Mouse (Mus musculus) MN1 (cell line): ENCODE measurements around the gene Bnip2.

Experiments used
- DNase-seq: peaks from one replicate; pipeline ENCODE4 v3.0.0-alpha.2; 2016; ENCODE audit warnings: low spot score

Gene Bnip2

DNA sequence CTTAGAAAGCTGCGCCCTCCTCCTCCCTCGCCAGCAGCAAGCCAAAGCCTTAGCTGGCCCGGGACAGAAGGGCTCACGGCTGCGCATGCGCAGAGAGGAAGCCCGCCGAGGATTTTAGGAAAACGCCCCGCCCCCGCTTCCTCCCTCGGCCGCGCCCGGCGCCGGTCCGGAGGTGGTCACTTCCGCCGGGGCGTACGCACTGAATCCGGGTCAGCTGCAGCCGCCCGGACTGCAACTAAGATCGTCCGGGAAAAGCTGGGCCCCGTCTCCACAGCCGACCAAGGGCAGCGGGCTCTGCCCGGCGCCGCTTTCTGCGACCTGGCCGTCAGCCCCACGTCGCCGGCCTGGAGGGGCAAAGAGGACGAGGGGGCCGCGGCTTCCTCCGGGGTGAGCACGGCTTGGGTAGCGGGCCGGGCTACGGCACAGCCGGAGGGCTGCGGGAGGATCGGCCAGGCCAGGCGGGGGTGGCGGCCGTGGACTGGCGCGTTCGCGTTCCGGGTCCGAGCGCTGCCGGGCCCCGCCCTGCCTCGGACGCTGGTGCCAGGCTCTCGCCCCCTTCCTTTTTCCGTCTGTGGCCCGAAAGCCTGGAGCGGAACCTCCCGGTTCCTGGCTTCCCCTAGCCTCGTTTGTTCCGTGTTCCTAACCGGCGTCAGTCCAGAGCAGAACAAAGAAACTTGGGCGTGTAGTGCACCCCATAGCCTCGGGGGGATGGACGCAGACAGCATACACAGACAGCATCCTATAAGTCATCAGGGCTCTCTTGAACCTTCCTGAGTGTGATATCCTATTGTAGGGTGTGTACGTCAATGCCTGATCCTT, at the start of gene Bnip2:
TSS of gene Bnip2 (plus strand) at position 164 of the 819 bp plus-strand sequence.
- peak; percentile 96 for DNase-seq

GRCm38 (mm10) chr9:69940839-69941490, 48.3 kb upstream of the Bnip2 start:
- no peak for DNase-seq

- no peak for DNase-seq
Observed at GRCm38 (mm10) chr9:69941556-69941955, 47.7 kb upstream of the Bnip2 start.

DNA sequence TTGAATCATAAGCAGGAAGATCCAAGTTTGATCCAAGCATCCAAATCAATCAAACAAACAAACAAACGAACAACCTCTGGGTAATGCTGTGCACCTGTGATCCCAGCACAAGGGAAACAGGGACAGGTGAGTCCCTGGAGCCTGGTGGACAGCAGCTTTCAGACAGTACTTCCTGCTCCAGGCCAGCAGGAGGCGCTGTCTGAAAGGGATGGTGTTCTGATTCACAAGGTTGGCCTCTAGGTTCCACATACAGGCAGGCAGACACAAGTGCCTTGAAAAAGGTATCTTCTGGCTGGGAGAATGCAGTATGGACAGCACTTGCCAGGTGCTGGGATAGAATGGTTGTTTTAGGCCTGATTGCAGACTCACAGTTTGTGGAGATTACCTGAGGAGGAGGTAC, 40.3 kb upstream of the Bnip2 start:
- no peak for DNase-seq

DNA sequence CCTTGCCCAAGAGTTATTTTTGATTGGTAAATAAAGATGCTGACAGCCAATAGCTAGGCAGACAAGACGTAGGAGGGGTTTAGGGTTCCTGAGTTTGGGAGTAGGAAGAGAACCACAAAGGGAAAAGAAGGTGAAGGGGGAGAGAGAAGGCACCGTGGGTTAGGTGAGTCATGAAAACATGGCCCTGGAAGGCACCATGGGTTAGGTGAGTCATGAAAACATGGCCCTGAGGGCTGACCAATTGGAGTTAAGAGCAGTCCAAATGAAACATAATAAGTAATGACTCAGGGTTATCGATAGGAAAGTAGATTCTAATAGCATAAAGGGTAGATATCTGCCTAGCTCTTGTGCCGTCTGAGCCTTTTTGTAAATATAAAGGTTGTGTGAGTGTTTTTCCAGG, 39.6 kb upstream of the Bnip2 start:
- DNase-seq, result no peak

DNA sequence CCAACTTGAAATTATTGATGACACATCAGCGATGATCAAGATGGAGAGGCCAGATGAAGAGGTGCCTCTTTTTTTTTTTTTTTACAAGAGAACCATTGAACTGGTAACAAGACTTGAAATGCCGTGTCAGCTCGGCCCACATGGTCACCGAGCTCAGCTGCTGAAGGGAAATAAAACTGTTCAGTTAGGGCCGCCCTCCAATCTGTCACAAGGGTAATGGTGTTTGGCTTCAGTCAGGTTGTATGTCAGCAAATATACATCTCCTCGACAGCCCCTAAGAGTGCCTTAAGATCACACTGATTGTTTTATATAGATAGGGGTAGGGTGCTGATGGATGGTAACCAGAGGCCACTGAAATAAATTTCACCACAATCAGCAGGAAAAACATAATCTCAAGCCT, 28.3 kb upstream of the Bnip2 start:
- no peak for DNase-seq

- DNase-seq, result no peak
Observed at GRCm38 (mm10) chr9:69964370-69964769, 24.9 kb upstream of the Bnip2 start.

DNA sequence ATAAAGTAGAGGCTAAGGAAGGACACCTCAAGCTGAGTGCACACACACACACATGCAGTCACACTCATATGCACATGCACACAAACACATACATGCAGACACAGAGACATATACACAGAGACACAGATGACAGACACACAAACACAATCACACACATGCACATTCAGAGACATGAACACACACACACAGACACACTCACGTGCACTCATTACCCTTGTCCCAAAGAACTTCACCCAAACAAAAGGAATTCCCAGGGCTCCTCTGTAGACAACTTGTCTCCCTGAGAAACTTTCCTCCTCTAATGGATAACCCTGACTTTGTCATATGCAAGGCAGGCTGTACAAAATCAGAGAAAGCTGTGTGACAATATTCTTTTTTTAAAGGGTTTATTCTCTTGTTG, 3.7 kb upstream of the Bnip2 start:
- DNase-seq, result no peak

GRCm38 (mm10) chr9:69986063-69986462, 3.2 kb upstream of the Bnip2 start:
- no peak for DNase-seq

GRCm38 (mm10) chr9:69986571-69986970, 2.7 kb upstream of the Bnip2 start:
- no peak for DNase-seq

DNA sequence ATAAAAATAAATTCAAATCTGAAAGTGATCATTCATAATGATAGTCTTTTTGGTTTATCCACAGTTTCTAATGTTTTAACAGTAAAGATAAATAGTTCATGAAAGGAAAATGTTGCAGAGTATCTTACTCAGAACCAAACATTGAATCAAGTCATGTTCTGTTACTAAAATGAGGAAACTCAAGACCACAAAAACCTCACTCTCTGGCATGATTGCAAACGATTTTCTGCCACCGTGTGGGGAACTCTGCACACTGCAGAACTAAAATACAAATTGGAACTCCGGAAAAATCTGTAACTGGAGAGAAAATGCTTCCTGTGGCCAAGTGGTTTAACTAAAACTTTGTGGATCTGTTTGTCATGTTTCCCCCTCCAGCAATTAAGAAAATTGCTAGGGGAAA, 1.7 kb upstream of the Bnip2 start:
- peak; percentile 60 for DNase-seq

GRCm38 (mm10) chr9:69988706-69989302, 462 bp upstream of the Bnip2 start:
- DNase-seq, result no peak

GRCm38 (mm10) chr9:69990346-69990745, 1.1 kb downstream of the Bnip2 start:
- peak; percentile 46 for DNase-seq

- DNase-seq, result no peak
Observed at GRCm38 (mm10) chr9:69992841-69993277, 3.6 kb downstream of the Bnip2 start.

GRCm38 (mm10) chr9:69993479-69993878, 4.2 kb downstream of the Bnip2 start:
- DNase-seq, result no peak

DNA sequence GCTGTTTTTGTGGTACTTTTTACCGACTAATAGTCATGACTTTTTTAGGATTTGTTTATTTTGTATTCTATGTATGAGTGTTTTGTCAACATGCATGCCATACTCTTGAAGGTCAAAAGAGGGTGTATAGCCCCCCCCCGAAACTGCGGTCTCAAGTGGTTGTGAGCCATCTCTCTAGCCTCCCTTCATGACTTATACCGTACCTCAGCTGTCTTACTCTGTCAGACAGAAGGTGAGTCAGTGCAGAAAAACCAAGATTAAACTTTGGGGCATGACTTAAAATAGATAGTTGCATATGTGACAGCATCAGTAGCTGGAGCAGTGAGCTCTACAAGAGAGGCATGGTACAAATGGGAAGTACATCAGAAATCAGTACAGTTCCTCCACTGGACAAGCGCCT, 5.3 kb downstream of the Bnip2 start:
- no peak for DNase-seq

GRCm38 (mm10) chr9:69999318-69999717, 10.1 kb downstream of the Bnip2 start:
- DNase-seq, result no peak

GRCm38 (mm10) chr9:70003516-70003915, 14.2 kb downstream of the Bnip2 start:
- DNase-seq, result no peak

DNA sequence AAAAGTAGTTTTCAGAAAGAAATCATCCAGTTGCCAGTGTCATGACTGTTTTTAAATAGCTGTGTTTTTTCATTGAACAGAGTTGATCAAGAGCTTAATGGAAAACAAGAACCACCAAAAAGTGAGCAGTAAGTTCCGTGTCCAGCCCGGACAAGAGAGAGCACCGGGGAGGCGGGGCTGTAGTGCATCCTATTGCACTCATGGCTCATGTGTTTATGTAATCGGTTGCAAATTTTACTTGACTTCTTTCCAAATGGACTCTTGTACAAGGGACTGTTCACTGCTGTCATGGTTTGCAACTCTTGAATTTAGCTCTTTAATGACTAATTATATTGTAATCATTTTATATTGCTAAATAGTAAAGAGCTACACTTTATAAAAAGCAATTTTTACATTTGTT, 17.7 kb downstream of the Bnip2 start:
- DNase-seq, result no peak

DNA sequence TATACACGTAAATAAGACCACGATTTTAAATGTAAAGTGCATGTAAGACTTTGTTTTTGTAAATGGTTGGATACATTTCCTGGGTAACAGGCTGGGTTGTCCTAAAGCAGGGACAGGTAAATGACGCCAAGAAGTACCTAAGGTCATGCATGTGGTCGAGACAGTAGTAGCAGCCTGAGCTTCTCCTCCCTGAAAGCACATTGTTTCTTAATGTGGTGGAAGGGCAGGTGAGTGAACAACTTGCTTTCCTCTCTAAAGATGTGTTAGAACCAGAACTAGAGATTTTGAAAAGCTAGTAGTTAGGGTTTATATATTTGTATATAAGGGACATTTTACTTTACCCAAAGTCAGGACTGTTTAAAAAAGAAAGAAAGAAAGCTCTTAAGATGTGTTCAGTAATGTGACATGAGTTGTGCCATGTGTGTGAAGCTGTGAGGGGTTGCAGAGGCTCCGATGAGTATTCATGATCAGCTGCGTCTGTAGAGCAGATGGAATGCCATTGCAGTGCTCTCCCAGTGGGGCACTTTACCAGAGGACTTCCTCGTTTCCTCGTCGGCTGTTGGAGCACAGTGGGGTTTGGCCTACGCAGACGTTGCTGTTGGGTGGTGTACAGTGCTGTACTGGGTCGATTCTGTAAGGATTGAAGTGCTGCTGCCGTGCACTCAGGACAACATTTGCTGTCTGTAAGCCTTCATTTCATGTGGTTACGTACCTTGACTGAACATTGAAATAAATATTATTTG, 18.4 kb downstream of the Bnip2 start:
- no peak for DNase-seq

GRCm38 (mm10) chr9:70009754-70010304, 20.6 kb downstream of the Bnip2 start:
- DNase-seq, result no peak
